Mouse (Mus musculus): ENCODE results near the gene N4bp2. TPM values are rescaled to one million over a fixed set of nuclear protein-coding genes. Genes with fewer than 3 reads are reported as not detected.

The N4bp2 gene
- polyA plus RNA-seq, 1 experiment from 2014 or later, result 7.8 TPM

DNA sequence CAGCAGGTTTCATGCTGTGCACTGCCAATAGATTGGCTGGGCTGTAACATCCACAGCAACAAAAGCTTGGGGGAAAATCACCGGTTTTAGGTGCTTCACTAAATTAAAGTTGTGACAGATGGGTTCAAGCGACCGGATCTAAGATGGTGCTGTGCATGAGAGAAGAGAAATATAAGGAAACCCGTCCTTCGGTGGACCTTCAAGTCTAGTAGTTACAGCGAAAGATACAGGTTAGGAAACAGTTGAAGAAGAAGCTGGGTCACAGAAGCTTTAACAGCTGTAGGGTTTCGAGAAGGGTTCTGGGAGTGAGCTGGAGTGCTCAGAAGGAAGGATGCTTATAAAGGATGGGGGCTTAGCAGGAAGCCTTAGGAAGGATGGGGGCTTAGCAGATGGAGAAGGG lies 101.2 kb downstream of the N4bp2 start:
- Histone ChIP-seq H3K27ac (replicated peaks) (no peak overlapping the region), H3K4me2 (peak overlapping the region; percentile 51), H3K36me3 (replicated peaks) (no peaks in the 10 kb centered on the region), H3K9ac (no peak overlapping the region), H3K9me3 (replicated peaks) (no peaks in the 10 kb centered on the region), H3K4me1 (replicated peaks) (0 out of 2 replicates have a peak, but pooled peaks cover 8% of the 10 kb centered on the region), H3K27me3 (no peaks in the 10 kb centered on the region), H3K4me3 (replicated peaks) (peak overlapping the region; percentile 42)
- ATAC-seq (ENCODE audit: insufficient read depth), result no peak
- WGBS (ENCODE audit: insufficient replicate concordance), result 57% methylated on average over 7 of the region's 7 CpGs

DNA sequence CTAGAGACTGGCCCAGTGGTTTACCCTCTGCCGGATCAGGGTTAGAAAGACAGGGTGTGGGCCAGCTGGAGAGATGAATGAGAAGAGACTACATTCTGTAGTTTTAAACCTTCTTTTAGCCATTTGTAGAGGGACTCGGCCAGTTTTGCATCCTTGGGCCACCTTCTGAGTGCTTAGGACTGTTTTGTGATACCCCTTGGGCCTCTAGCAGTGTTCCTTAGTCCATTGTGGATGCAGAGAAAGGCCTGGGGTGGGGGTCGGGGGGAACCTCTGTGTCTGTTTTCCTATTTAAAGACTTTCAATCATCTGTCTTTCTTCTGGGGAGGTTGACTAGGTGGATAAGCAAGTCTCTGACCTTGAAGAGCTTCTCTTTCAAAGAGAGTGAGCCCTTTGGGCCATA lies 101.6 kb downstream of the N4bp2 start:
- 41% methylated on average over 3 of the region's 3 CpGs for WGBS (ENCODE audit: insufficient replicate concordance)
- no peaks in the 10 kb centered on the region for H3K27me3 ChIP-seq
- ATAC-seq (ENCODE audit: insufficient read depth), result no peak
- H3K4me1 ChIP-seq (replicated peaks), result 0 out of 2 replicates have a peak, but pooled peaks cover 8% of the 10 kb centered on the region
- H3K4me2 ChIP-seq, result peak overlapping the region; percentile 51
- no peak overlapping the region for H3K27ac ChIP-seq (replicated peaks)
- H3K9me3 ChIP-seq (replicated peaks), result no peaks in the 10 kb centered on the region
- H3K9ac ChIP-seq, result no peak overlapping the region
- H3K36me3 ChIP-seq (replicated peaks), result no peaks in the 10 kb centered on the region
- H3K4me3 ChIP-seq (replicated peaks), result 0 out of 2 replicates have a peak overlapping the region, but pooled peaks have one; percentile 42

DNA sequence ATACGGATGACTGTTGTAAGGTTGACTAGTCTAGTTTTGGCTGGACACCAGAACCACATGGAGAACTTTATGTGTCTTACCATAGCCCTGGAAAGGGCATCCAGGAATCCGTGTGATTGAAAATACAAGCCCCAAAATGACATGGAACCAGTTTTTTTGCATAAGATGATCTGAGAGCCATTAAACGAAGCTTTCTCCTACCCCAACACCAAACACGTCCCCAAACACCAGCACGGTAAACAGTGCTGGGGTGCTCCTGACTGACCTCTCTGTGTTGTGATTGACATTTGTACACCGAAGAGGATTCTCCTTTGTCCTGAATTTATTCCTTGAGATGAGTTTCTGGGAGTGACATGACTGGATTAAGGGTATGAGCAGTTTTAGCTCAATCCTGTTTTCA lies 103.3 kb downstream of the N4bp2 start:
- H3K27me3 ChIP-seq, result no peaks in the 10 kb centered on the region
- no peak overlapping the region for H3K27ac ChIP-seq (replicated peaks)
- H3K36me3 ChIP-seq (replicated peaks), result no peaks in the 10 kb centered on the region
- no peaks in the 10 kb centered on the region for H3K9me3 ChIP-seq (replicated peaks)
- no peak for ATAC-seq (ENCODE audit: insufficient read depth)
- H3K9ac ChIP-seq, result no peak overlapping the region
- WGBS (ENCODE audit: insufficient replicate concordance), result 59% methylated on average over 6 of the region's 6 CpGs
- H3K4me1 ChIP-seq (replicated peaks), result 0 out of 2 replicates have a peak, but pooled peaks cover 4% of the 10 kb centered on the region
- H3K4me2 ChIP-seq, result no peak overlapping the region
- no peak overlapping the region for H3K4me3 ChIP-seq (replicated peaks)

DNA sequence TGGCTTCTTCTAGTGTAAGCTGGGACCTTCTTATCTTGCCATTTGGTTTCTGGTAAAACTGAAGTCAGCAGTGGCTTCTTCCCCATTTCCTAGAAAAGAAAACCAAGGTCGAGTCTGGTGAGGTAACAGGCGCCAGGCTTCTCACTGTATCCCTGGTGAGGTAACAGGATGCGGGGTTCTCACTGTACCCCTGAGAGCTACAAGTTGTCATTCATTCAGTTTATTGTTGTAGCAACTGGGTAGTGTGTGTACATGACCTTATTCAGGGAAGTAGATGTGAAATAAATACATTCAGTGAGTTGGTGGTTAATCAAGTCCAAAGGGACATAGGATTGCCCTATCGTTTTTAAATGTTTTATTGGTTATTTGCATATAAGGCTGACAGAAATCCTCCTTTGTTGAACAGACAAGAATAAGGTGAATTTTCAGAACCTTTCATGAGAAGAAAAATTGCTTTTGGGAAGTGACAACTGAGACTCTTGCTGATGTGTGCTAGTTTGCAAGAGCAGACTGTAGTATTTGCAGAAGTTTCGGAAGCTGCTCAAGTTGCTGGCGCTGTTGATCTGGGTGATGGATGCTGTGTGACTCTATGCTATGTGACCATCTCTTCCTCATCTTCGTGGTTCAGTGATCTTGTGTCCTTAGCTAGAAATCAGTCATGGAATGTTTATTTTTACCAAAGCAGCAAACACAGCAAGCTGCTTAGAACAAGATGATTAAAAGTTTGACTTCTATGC lies 104.2 kb downstream of the N4bp2 start:
- Histone ChIP-seq H3K27me3 (no peaks in the 10 kb centered on the region), H3K9ac (no peak overlapping the region)

DNA sequence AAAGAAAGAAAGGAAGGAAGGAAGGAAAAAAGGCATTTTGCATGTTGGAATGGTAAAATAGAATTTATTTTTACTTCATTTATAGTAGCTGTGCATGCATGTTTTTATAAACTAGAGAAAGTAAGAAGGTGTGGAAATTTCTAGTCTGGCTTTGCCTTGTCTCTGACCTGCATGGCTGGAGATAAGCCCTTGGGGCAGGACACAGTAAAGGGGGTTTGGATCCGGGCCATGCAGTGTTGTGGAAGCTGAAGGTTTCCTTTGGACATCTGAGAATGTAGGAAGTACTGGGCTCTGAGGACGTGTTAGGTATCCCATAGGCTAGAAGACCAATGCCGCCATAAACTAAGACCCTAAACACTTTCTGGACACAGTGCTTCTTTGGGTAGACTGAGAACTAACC lies 105.1 kb downstream of the N4bp2 start:
- Histone ChIP-seq H3K9ac (no peak overlapping the region), H3K4me2 (no peak overlapping the region), H3K4me1 (replicated peaks) (0 out of 2 replicates have a peak, but pooled peaks cover 2% of the 10 kb centered on the region), H3K4me3 (replicated peaks) (no peak overlapping the region), H3K9me3 (replicated peaks) (no peaks in the 10 kb centered on the region), H3K36me3 (replicated peaks) (no peaks in the 10 kb centered on the region), H3K27ac (replicated peaks) (no peak overlapping the region; the same call in 1 of the 2 replicates), H3K27me3 (no peaks in the 10 kb centered on the region)
- no peak for ATAC-seq (ENCODE audit: insufficient read depth)
- 29% methylated on average over 3 of the region's 3 CpGs for WGBS (ENCODE audit: insufficient replicate concordance)

More for the DNA sequence above, 104.2 kb downstream of the N4bp2 start:
- Histone ChIP-seq H3K4me2 (no peak overlapping the region), H3K4me1 (replicated peaks) (0 out of 2 replicates have a peak, but pooled peaks cover 4% of the 10 kb centered on the region), H3K36me3 (replicated peaks) (no peaks in the 10 kb centered on the region), H3K27ac (replicated peaks) (no peak overlapping the region), H3K9me3 (replicated peaks) (no peaks in the 10 kb centered on the region), H3K4me3 (replicated peaks) (no peak overlapping the region)
- WGBS (ENCODE audit: insufficient replicate concordance), result 27% methylated on average over 7 of the region's 7 CpGs
- ATAC-seq (ENCODE audit: insufficient read depth), result no peak

DNA sequence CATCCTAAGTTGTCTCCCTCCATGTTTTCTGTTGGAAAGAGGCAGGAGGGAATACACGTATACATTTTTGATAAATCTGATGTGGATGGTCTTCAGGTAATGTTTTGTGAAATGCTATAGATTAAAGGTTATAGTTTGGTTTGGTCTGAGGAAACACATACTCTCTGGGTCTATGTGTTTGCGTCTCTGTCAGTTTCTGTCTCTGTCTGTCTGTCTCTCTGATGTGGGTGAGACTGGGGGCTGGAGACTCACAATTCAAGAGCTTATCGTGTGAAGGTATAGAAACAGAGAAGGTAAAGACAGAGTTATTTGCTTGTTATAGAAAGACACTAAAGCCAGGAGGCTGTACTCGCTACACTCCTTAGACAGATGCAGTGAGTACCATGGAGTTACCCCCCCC lies 106.3 kb downstream of the N4bp2 start:
- Histone ChIP-seq H3K4me3 (replicated peaks) (no peak overlapping the region), H3K4me2 (no peak overlapping the region), H3K9ac (no peak overlapping the region), H3K4me1 (replicated peaks) (no peaks in the 10 kb centered on the region), H3K27me3 (no peaks in the 10 kb centered on the region), H3K36me3 (replicated peaks) (no peaks in the 10 kb centered on the region), H3K9me3 (replicated peaks) (no peaks in the 10 kb centered on the region), H3K27ac (replicated peaks) (no peak overlapping the region)
- no peak for ATAC-seq (ENCODE audit: insufficient read depth)
- WGBS (ENCODE audit: insufficient replicate concordance), result 66% methylated on average over 4 of the region's 4 CpGs

DNA sequence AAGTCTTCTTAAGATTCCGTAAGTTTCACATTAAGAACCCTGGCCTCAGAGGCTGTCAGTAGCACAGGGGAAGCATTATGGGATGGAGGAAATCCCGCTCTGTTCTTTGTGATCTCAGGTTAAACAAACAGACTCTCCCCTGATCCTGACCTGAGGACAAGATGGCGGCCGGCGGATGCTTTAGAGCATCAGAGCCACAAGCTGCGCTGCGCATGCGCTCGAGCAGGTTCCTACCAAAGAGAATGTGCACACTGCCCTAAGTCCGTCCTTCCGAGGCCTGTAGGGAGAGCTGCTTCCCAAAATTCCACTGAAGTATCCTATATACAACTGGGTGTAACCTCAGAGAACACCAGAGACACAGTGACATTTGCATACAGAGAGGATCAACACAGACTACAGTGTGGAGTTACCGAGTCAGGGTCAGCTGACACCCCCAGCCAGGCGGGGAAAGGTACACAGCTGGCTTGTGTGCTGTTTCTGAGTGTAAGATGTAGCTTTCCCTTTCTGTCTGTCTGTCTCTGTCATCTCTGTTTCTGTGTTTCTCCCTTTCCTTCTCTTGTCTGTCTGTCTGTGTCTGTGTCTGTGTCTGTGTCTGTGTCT lies 108.1 kb downstream of the N4bp2 start:
- Histone ChIP-seq H3K9ac (no peak overlapping the region), H3K4me1 (replicated peaks) (no peaks in the 10 kb centered on the region), H3K4me2 (no peak overlapping the region), H3K36me3 (replicated peaks) (no peaks in the 10 kb centered on the region), H3K9me3 (replicated peaks) (no peaks in the 10 kb centered on the region), H3K4me3 (replicated peaks) (no peak overlapping the region), H3K27me3 (no peaks in the 10 kb centered on the region), H3K27ac (replicated peaks) (no peak overlapping the region)
- 78% methylated on average over 13 of the region's 13 CpGs for WGBS (ENCODE audit: insufficient replicate concordance)
- no peak for ATAC-seq (ENCODE audit: insufficient read depth)

DNA sequence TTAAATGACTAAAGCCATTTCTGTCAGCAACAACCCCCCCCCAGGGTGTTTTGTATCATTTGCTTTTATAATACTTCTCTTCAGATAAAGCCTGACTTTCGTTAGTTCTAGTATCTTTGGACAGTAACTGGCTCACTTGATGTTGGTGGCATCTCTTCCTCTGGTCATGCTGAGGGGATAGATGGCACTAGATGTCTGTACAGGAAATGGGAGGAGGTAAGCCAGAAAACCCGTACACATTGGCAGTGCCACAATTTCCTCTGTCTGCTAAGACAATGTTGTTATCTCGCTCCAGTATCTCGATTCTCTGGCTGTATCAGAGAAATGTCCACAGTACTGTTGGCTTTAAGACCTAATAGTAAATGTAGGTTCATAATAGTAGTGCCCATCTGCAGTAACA lies 109.9 kb downstream of the N4bp2 start:
- Histone ChIP-seq H3K27ac (replicated peaks) (no peak overlapping the region), H3K27me3 (no peaks in the 10 kb centered on the region), H3K4me1 (replicated peaks) (no peaks in the 10 kb centered on the region), H3K9ac (no peak overlapping the region), H3K4me2 (no peak overlapping the region), H3K9me3 (replicated peaks) (no peaks in the 10 kb centered on the region), H3K4me3 (replicated peaks) (no peak overlapping the region), H3K36me3 (replicated peaks) (no peaks in the 10 kb centered on the region)
- ATAC-seq (ENCODE audit: insufficient read depth), result no peak
- WGBS (ENCODE audit: insufficient replicate concordance), result 15% methylated on average over 4 of the region's 4 CpGs

DNA sequence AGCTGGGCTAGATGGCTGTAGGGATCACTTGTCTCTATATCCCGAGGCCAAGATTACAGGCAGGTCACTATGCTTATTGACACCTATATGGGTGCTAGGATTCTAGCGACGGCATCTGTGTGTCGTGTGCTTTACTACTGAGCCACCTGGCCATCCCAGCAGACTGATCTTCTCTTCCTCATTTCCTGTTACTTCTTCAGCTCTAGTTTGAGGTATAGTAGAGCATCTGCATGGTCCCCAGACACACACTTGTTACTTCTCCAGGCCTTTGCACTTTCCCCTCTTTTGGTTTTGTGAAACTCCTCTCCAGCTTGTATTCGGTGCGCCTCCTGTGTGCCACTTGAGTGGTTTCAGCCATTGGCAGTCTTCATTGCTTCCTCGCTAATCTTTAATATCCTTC lies 111.9 kb downstream of the N4bp2 start:
- WGBS (ENCODE audit: insufficient replicate concordance), result 77% methylated on average over 7 of the region's 7 CpGs
- H3K4me1 ChIP-seq (replicated peaks), result no peaks in the 10 kb centered on the region
- no peak for ATAC-seq (ENCODE audit: insufficient read depth)

DNA sequence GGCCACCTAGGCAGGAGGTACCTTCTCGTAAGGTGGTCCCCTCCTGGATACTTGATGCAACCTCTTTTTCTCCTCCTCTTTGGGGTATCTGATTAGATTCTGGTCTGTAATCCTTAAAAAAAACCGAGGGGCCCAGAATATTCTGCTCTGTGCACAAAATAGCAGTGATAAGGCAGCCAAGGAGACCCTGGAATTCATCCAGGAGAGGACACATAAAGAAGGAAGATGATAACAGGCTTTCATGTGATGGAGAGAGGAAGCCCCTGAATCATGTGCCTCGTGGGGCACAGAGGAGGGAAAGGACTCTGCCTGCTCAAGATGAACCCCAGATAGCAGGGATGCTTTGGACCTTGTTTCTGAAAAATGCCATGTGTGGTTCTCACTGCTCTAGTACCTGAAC lies 115.0 kb downstream of the N4bp2 start:
- WGBS (ENCODE audit: insufficient replicate concordance), result 39% methylated on average over 3 of the region's 3 CpGs
- Histone ChIP-seq H3K4me1 (replicated peaks) (0 out of 2 replicates have a peak, but pooled peaks cover 12% of the 10 kb centered on the region), H3K27me3 (no peaks in the 10 kb centered on the region), H3K9ac (no peak overlapping the region), H3K4me3 (replicated peaks) (no peak overlapping the region), H3K4me2 (no peak overlapping the region), H3K36me3 (replicated peaks) (no peaks in the 10 kb centered on the region), H3K9me3 (replicated peaks) (no peaks in the 10 kb centered on the region), H3K27ac (replicated peaks) (no peak overlapping the region)
- ATAC-seq (ENCODE audit: insufficient read depth), result no peak

More for the DNA sequence above, 111.9 kb downstream of the N4bp2 start:
- Histone ChIP-seq H3K9me3 (replicated peaks) (no peaks in the 10 kb centered on the region), H3K4me3 (replicated peaks) (no peak overlapping the region), H3K9ac (no peak overlapping the region), H3K36me3 (replicated peaks) (no peaks in the 10 kb centered on the region), H3K4me2 (no peak overlapping the region), H3K27ac (replicated peaks) (no peak overlapping the region), H3K27me3 (no peaks in the 10 kb centered on the region)

Data from liver, embryonic 15.5 days (tissue).